Mouse (Mus musculus) urinary bladder, adult 18-20 months (tissue): ENCODE results near the gene Gm28043.
"Not testable (repeated sequence)": the region's sequence is repeated elsewhere in the genome, so short reads cannot be mapped to it uniquely, and the experiment has no call there.

Experiments used
- DNase-seq, 2 experiments: peaks; one replicate each; pipeline ENCODE4 v3.0.0; 2022; ENCODE audit warnings: low spot score in 2 of 2, mixed read lengths in 2 of 2

Gene Gm28043

GRCm38 (mm10) chr17:29711745-29712431 is 97.2 kb downstream of the Gm28043 start:
- DNase-seq, result no peak

DNA sequence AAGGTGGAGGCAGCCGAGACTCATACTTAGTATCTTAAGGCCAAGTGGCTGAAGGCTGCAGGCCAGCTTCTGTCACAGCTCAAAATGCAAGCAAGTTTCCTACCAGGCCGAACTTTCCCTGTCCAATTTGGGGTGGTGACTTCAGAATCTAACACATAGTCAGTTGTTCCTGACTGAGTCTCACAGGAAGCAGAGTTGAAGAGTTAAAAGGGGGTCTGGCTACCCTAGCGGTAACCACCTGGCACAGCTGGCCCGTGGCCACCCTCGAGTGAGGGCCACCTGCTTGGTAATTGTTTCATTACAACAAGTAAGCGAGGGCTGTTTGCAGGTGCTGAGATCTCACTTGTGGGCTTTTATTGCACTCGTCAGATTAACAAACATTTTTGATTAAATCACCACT is 97.9 kb downstream of the Gm28043 start:
- no peak for DNase-seq

DNA sequence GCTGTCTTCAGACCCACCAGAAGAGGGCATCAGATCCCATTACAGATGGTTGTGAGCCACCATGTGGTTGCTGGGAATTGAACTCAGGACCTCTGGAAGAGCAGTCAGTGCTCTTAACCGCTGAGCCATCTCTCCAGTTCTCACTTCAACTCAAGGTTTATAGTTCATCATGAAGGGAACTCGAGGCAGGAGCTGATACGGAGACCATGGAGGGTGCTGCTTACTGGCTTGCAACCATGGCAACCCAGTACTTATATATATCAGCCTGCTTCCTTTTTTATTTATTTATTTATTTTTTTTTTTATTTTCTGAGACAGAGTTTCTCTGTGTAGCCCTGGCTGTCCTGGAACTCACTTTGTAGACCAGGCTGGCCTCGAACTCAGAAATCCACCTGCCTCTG is 99.1 kb downstream of the Gm28043 start:
- not testable (repeated sequence) for DNase-seq

DNA sequence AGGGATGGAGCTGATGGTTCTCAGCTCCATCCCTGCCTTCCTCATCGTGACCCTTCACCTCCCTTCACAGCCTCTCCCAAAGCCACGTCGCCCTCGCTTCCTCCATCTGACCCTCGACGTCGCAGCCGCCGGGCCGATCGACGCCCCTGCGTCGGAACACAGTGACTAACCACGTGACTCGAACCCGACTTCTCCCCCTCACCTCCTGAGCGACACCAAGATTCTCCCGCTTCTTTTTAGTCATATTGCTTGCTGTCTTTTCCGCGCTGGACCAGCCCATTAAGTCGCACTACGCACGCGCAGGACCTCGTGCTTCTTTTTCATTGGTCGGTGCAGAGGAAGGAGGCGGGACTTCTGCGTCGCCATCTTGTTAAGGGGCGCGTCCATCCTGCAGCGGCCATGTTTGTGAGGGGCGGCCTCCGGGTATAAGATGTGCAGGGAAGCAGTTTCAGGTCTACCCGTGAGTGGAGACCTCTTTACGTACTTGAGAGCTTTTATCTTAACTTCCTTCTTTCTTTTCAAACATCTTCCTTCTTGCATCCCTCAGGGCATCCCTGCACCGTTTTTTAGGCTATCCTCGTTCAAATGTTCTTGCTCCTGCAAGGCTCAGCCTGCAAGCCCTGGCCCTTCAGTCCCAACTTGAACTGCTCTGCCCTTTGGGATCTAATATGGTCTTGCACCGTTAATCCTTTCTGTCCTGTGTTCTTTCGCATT is 102.2 kb downstream of the Gm28043 start, which contains the start of gene Ccdc167:
TSS of gene Ccdc167 (minus strand) at position 313 of the 714 bp plus-strand sequence.
- peak; percentile 93 to 94 for DNase-seq

- DNase-seq, result no peak
Measured at GRCm38 (mm10) chr17:29718660-29719059, 104.0 kb downstream of the Gm28043 start.

DNA sequence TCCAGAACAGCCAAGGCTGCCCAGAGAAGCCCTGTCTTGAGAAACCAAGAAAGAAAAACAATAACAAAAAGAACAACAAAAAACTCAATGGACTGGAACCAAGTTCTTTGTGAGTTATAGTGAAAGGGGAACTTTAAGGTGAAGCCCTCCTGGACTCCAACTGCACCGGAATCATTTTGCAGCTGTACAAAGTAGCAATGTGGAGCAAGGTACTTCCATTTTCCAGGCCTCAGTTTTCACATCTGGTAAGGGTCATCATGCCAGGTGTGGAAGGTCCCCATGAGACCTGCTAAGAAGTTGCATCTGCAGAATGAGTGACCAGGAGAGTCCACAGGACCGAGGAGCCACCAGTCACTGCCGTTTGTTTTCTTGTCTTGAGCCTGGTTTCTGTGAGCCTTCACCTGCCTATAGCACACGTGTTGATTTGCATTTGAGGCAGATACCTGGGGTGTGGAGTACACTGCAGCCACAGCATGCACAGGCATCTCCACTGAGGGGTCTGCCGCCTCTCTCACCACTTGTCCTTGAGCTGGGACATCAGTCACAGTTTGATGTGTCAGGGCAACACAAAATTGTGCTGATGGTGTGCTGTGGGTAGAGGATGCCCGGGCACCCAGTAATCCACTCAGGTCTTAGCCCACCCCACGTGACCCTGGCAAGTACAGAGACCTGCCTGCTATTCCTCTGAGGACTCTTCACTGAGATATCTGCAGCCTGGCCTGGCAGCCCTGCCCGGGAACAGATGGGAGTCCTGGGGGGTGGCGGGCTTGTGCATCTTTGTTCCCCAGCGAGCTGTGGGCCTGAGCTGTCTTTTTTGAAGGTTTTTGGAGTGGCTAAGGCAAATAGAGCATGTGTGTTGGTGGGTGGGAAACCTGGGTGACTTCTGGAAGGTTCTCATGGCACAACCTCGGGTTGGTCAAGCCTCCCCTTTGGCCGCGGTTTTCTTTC is 105.2 kb downstream of the Gm28043 start:
- no peak for DNase-seq

GRCm38 (mm10) chr17:29720755-29721365 is 106.2 kb downstream of the Gm28043 start:
- no peak for DNase-seq

GRCm38 (mm10) chr17:29724610-29725009 is 109.9 kb downstream of the Gm28043 start:
- DNase-seq, result no peak

GRCm38 (mm10) chr17:29725027-29725620 is 110.4 kb downstream of the Gm28043 start:
- DNase-seq, result no peak

DNA sequence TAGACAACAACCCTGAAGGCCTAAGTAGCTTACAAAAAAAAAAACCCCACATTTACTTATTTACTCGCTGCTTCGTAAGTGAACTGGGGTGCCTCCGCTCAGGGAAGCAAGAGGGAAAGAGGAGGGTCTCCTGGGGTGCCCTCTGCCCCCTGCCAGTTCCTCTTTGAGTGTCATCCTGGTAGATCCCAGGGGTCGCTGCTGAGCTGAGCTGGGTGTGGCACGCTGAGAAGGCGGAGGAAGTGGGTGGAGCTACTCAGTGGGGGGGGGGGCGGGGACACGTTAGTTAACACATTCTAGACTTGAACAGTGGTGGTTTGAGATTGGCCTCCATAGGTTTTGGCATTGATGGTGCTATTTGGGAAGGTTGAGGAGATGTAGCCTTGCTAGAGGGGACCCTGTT is 113.4 kb downstream of the Gm28043 start:
- no peak for DNase-seq

DNA sequence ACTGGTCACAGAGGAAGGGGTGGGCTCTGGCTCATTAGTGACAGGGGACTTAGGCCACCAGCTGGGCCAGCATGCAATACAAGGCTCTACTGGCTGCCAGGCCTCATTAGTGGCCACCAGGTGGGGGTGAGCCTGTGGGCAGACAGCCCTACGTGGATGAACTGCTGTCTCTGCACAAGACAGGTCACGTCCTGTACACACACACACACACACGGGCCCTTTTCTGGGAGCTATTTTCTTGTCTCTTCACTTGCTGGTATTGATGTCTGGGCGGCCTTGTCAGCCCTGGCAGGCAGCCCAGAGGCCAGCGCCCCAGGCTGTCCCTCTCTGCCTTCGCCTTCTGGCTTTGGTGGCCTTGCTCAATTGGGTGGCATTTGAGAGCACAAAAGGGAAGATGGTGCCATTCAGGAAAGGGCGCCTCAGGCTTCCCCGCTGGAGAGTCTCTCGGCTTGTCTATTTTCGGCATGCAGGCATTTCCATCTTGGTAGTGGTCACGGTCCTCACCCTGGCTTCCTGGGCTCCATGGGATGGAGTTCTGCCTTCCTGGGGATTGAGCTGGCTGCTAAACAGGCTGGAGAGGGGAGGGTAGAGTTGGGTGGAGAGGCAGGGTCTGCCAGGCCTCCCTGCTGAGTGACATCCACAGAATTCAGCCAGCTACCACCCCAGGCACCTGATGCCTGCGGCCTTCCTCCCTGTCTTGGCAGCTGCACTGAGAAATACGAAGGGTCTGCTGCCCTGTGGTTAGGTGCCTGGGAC is 116.0 kb downstream of the Gm28043 start:
- DNase-seq, result no peak

DNA sequence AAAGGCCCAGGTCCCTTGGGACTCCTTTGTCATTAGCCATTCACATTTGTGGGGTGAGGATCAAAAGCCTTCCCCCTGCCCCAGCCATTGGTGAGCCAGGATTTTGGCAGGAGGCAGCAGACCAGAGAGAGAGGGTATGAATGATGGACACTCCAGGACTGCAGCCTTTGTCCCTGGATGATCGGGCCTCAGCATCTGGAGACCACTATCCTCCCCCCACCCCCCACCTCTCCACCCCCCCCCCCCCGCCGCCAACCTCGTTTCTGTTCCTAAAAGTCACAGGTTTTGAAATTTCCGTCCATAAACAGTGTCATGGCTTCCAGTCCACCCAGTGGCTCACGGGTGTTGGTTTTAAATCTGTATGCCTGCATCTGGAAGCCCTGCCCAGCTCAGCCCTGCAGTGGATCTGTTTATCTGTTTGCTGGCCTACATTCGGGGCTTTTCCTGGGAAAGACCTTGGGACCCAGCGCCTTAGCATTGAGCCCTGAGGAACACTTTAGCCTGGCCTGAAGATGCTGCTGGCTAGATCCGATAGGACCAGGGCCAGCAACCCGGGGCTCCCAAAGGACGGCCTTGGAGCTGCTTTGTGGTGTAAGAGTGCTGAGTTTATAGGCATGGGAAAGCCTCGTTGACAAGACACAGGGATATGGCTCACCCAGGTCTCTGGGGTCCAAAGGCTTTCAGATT is 116.7 kb downstream of the Gm28043 start:
- DNase-seq, result no peak

DNA sequence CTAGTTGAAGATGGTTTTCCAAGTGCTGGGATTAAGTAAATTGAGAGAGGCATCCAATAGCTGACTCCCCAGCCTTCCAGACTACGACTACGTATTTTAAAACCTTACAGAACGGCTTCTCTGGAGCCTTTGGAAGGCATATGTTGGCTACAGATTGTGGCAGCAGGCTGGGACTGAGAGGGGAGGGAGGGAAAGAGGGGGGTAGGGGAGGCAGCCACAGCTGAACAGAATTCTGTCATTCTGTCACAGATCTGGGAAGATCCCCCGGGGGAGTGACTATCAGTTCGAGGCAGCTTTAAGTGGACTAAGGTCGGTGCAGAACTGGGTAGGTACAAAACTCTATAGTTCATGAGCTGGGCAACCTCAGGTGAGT is 117.3 kb downstream of the Gm28043 start:
- DNase-seq, result no peak

- DNase-seq, result no peak
Measured at GRCm38 (mm10) chr17:29732522-29732921, 117.8 kb downstream of the Gm28043 start.

- no peak for DNase-seq
Measured at GRCm38 (mm10) chr17:29736448-29737014, 121.9 kb downstream of the Gm28043 start.

GRCm38 (mm10) chr17:29737849-29738804 is 123.5 kb downstream of the Gm28043 start:
- no peak for DNase-seq

GRCm38 (mm10) chr17:29747466-29747865 is 132.8 kb downstream of the Gm28043 start:
- no peak for DNase-seq
